Mouse (Mus musculus): Measurements from ENCODE around the gene Acot5.
"Not testable (repeated sequence)": the region's sequence is repeated elsewhere in the genome, so short reads cannot be mapped to it uniquely, and the experiment has no call there.

The Acot5 gene

GRCm38 (mm10) chr12:84062336-84062735 is 6.8 kb upstream of the Acot5 start:
- no peak for DNase-seq (ENCODE audit: low spot score)

- DNase-seq (ENCODE audit: low spot score), result no peak
Observed at GRCm38 (mm10) chr12:84063228-84063627, 5.9 kb upstream of the Acot5 start.

- DNase-seq (ENCODE audit: low spot score), result no peak
Observed at GRCm38 (mm10) chr12:84063833-84064232, 5.3 kb upstream of the Acot5 start.

GRCm38 (mm10) chr12:84064621-84065020 is 4.5 kb upstream of the Acot5 start:
- no peak for DNase-seq (ENCODE audit: low spot score)

GRCm38 (mm10) chr12:84067752-84068151 is 1.4 kb upstream of the Acot5 start:
- DNase-seq (ENCODE audit: low spot score), result no peak

- no peak for DNase-seq (ENCODE audit: low spot score)
Observed at GRCm38 (mm10) chr12:84068296-84068695, 829 bp upstream of the Acot5 start.

GRCm38 (mm10) chr12:84069582-84069981 is 457 bp downstream of the Acot5 start:
- not testable (repeated sequence) for DNase-seq (ENCODE audit: low spot score)

GRCm38 (mm10) chr12:84071696-84072095 is 2.6 kb downstream of the Acot5 start:
- no peak for DNase-seq (ENCODE audit: low spot score)

- DNase-seq (ENCODE audit: low spot score), result no peak
Observed at GRCm38 (mm10) chr12:84077371-84077990, 8.4 kb downstream of the Acot5 start.

- no peak for DNase-seq (ENCODE audit: low spot score)
Observed at GRCm38 (mm10) chr12:84083842-84084241, 14.7 kb downstream of the Acot5 start.

GRCm38 (mm10) chr12:84084581-84084980 is 15.5 kb downstream of the Acot5 start:
- DNase-seq (ENCODE audit: low spot score), result no peak

GRCm38 (mm10) chr12:84094666-84095065 is 25.5 kb downstream of the Acot5 start:
- not testable (repeated sequence) for DNase-seq (ENCODE audit: low spot score)

- DNase-seq (ENCODE audit: low spot score), result no peak
Observed at GRCm38 (mm10) chr12:84099605-84100004, 30.5 kb downstream of the Acot5 start.

GRCm38 (mm10) chr12:84100071-84100470 is 30.9 kb downstream of the Acot5 start:
- DNase-seq (ENCODE audit: low spot score), result no peak

GRCm38 (mm10) chr12:84100604-84101492 is 31.7 kb downstream of the Acot5 start, which contains the start of gene Acot6:
Acot6 (plus strand) TSS chr12:84100654.
- DNase-seq (ENCODE audit: low spot score), result not testable (repeated sequence)

- no peak for DNase-seq (ENCODE audit: low spot score)
Observed at GRCm38 (mm10) chr12:84101493-84101845, 32.3 kb downstream of the Acot5 start.

- DNase-seq (ENCODE audit: low spot score), result no peak
Observed at GRCm38 (mm10) chr12:84107012-84107411, 37.9 kb downstream of the Acot5 start.

- no peak for DNase-seq (ENCODE audit: low spot score)
Observed at GRCm38 (mm10) chr12:84107692-84108091, 38.6 kb downstream of the Acot5 start.

GRCm38 (mm10) chr12:84109924-84110323 is 40.8 kb downstream of the Acot5 start:
- no peak for DNase-seq (ENCODE audit: low spot score)

GRCm38 (mm10) chr12:84110814-84111213 is 41.7 kb downstream of the Acot5 start:
- no peak for DNase-seq (ENCODE audit: low spot score)

GRCm38 (mm10) chr12:84113676-84114075 is 44.6 kb downstream of the Acot5 start:
- DNase-seq (ENCODE audit: low spot score), result no peak

GRCm38 (mm10) chr12:84114153-84114994 is 45.2 kb downstream of the Acot5 start, which contains the start of gene Dnal1:
Dnal1 (plus strand) TSS chr12:84114366.
- DNase-seq (ENCODE audit: low spot score), result peak; percentile 96
